Mouse (Mus musculus) bone marrow macrophage, adult 2 months (primary cell): ENCODE measurements around the gene Esrrg.

Source experiments
- CTCF ChIP-seq: IDR thresholded peaks from 2 replicates; pipeline ENCODE4 v1.5.1; 2012; ENCODE audit warnings: low read depth, mild to moderate bottlenecking, low read length, moderate library complexity
- POLR2A ChIP-seq: IDR thresholded peaks from 2 replicates; pipeline ENCODE4 v1.6.1; 2012; ENCODE audit warnings: mild to moderate bottlenecking, low read depth, low read length, borderline replicate concordance

GRCm38 (mm10) chr1:188118125-188118524, 509.5 kb downstream of the Esrrg start:
- TF ChIP-seq CTCF (no peak), POLR2A (no peak)
